Mouse (Mus musculus): Measurements from ENCODE around the gene Icam2. TPM values are rescaled to one million over a fixed set of nuclear protein-coding genes. Genes with fewer than 3 reads are reported as not detected.

The Icam2 gene
- total and polyA plus RNA-seq, 2 experiments from 2014 or later, result 7.4 to 11.9 TPM

- ATAC-seq (ENCODE audit: low FRiP score) (no peak), DNase-seq (ENCODE audit: low spot score) (peak; percentile 46)
- Histone ChIP-seq H3K4me2 (ENCODE audit: low read depth, low read length, poor library complexity, severe bottlenecking) (no peak overlapping the region), H3K27ac (ENCODE audit: low read depth, low read length) (no peak overlapping the region), H3K9me3 (ENCODE audit: low read length) (no peaks in the 10 kb centered on the region), H3K27me3 (ENCODE audit: insufficient read depth, low read length) (no peaks in the 10 kb centered on the region), H3K4me1 (ENCODE audit: insufficient read depth, low read length) (no peaks in the 10 kb centered on the region), H3K36me3 (ENCODE audit: insufficient read depth, low read length) (no peaks in the 10 kb centered on the region), H3K4me3 (ENCODE audit: low read depth, low read length) (no peak overlapping the region), H3K9ac (replicated peaks; ENCODE audit: low read length, poor library complexity, severe bottlenecking) (0 out of 2 replicates have a peak overlapping the region, but pooled peaks have one; percentile 4)
- WGBS, result 6% methylated on average over 11 of the region's 11 CpGs
- no peak for TF ChIP-seq CTCF (IDR thresholded peaks at IDR 0.05)
Measured at GRCm38 (mm10) chr11:106364712-106365111, 23.2 kb downstream of the Icam2 start.

GRCm38 (mm10) chr11:106359350-106359749 lies 28.5 kb downstream of the Icam2 start:
- H3K36me3 ChIP-seq (ENCODE audit: insufficient read depth, low read length), result no peaks in the 10 kb centered on the region
- WGBS, result 32% methylated on average over 5 of the region's 5 CpGs
- DNase-seq (ENCODE audit: low spot score) (no peak), ATAC-seq (ENCODE audit: low FRiP score) (no peak)
- H3K27me3 ChIP-seq (ENCODE audit: insufficient read depth, low read length), result no peaks in the 10 kb centered on the region
- no peak overlapping the region for H3K4me2 ChIP-seq (ENCODE audit: low read depth, low read length, poor library complexity, severe bottlenecking)
- H3K4me1 ChIP-seq (ENCODE audit: insufficient read depth, low read length), result no peaks in the 10 kb centered on the region
- no peak overlapping the region for H3K4me3 ChIP-seq (ENCODE audit: low read depth, low read length)
- H3K27ac ChIP-seq (ENCODE audit: low read depth, low read length), result no peak overlapping the region
- no peaks in the 10 kb centered on the region for H3K9me3 ChIP-seq (ENCODE audit: low read length)
- H3K9ac ChIP-seq (replicated peaks; ENCODE audit: low read length, poor library complexity, severe bottlenecking), result no peak overlapping the region
- TF ChIP-seq CTCF (IDR thresholded peaks at IDR 0.05), result peak; percentile 42

DNA sequence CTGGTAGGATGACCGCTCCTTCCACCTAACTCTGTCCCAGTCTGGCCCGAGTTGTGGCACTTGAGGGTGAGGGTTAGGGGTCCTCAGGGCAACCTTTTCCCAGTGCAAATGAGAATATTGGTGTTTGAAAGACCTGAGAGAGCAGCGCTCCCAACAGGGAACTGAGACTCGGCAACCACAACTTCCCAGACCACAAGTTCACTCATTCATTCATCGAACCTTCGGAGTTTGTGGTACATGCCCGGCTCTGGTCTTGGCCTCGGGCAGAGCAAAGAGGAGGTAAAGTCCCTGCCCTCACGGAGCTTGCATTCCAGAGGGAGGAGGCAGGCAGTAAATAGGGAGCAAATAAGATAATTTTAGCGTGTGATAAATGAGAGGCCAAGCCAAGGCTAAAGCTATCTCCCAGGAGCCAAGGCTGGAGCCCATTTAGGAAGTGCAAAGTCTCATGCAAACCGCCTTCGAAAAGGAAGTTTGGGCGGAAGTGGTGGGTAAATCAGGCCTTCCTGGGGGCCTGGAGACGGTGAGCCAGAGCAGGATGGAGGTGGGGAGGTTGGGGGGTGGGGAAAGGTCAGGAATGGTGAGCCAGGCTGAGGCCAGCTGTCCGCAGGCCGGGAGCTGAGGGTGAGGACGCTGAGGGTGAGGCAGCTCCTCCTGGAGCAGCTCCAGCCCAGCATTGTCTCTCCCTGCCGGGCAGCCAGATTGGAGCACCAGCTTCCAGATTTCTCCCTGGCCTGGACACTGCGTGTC lies 32.3 kb downstream of the Icam2 start:
- no peaks in the 10 kb centered on the region for H3K27me3 ChIP-seq (ENCODE audit: insufficient read depth, low read length)
- WGBS, result 77% methylated on average over 19 of the region's 19 CpGs
- H3K9ac ChIP-seq (replicated peaks; ENCODE audit: low read length, poor library complexity, severe bottlenecking), result no peak overlapping the region
- no peak overlapping the region for H3K4me3 ChIP-seq (ENCODE audit: low read depth, low read length)
- DNase-seq (ENCODE audit: low spot score) (no peak), ATAC-seq (ENCODE audit: low FRiP score) (no peak)
- H3K4me1 ChIP-seq (ENCODE audit: insufficient read depth, low read length), result no peaks in the 10 kb centered on the region
- no peaks in the 10 kb centered on the region for H3K9me3 ChIP-seq (ENCODE audit: low read length)
- H3K4me2 ChIP-seq (ENCODE audit: low read depth, low read length, poor library complexity, severe bottlenecking), result no peak overlapping the region
- no peak overlapping the region for H3K27ac ChIP-seq (ENCODE audit: low read depth, low read length)
- TF ChIP-seq CTCF (IDR thresholded peaks at IDR 0.05), result no peak
- H3K36me3 ChIP-seq (ENCODE audit: insufficient read depth, low read length), result no peaks in the 10 kb centered on the region

DNA sequence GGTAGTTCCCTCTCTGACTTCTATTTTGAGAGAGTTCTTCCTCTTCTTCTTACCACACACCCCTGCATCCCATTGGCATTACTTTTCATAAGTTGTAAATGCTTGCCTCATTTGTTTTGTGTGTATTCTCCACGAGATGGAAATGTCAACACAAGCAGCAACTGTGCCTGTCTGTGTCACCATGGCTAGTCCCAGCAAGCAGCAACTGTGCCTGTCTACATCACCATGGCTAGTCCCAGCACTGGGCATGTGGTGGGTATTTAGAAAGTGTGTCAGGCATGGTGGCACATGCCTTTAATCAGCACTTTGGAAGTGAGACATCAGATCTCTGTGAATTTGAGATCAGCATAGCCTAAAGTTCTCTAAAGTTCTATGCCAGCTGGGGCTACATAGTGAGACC lies 33.7 kb downstream of the Icam2 start:
- no peak overlapping the region for H3K9ac ChIP-seq (replicated peaks; ENCODE audit: low read length, poor library complexity, severe bottlenecking)
- H3K4me1 ChIP-seq (ENCODE audit: insufficient read depth, low read length), result no peaks in the 10 kb centered on the region
- H3K27me3 ChIP-seq (ENCODE audit: insufficient read depth, low read length), result no peaks in the 10 kb centered on the region
- no peak for DNase-seq (ENCODE audit: low spot score)
- no peak for TF ChIP-seq CTCF (IDR thresholded peaks at IDR 0.05)
- H3K36me3 ChIP-seq (ENCODE audit: insufficient read depth, low read length), result no peaks in the 10 kb centered on the region
- no peak overlapping the region for H3K4me3 ChIP-seq (ENCODE audit: low read depth, low read length)
- H3K4me2 ChIP-seq (ENCODE audit: low read depth, low read length, poor library complexity, severe bottlenecking), result no peak overlapping the region
- 53% methylated on average over 1 of the region's 1 CpGs for WGBS
- no peaks in the 10 kb centered on the region for H3K9me3 ChIP-seq (ENCODE audit: low read length)
- H3K27ac ChIP-seq (ENCODE audit: low read depth, low read length), result no peak overlapping the region
- ATAC-seq (ENCODE audit: low FRiP score), result no peak

- H3K27ac ChIP-seq (ENCODE audit: low read depth, low read length), result no peak within 1 kb of the TSS
- no peak for ATAC-seq (ENCODE audit: low FRiP score)
- no peak within 1 kb of the TSS for H3K4me3 ChIP-seq (ENCODE audit: low read depth, low read length)
- no peaks in the 10 kb centered on the region for H3K9me3 ChIP-seq (ENCODE audit: low read length)
- H3K36me3 ChIP-seq (ENCODE audit: insufficient read depth, low read length), result no peaks in the 10 kb centered on the region
- no peak within 1 kb of the TSS for H3K9ac ChIP-seq (replicated peaks; ENCODE audit: low read length, poor library complexity, severe bottlenecking)
- no peaks in the 10 kb centered on the region for H3K27me3 ChIP-seq (ENCODE audit: insufficient read depth, low read length)
- H3K4me2 ChIP-seq (ENCODE audit: low read depth, low read length, poor library complexity, severe bottlenecking), result no peak within 1 kb of the TSS
- no peaks in the 10 kb centered on the region for H3K4me1 ChIP-seq (ENCODE audit: insufficient read depth, low read length)
- DNase-seq (ENCODE audit: low spot score), result no peak
- no peak for TF ChIP-seq CTCF (IDR thresholded peaks at IDR 0.05)
- WGBS, result 91% methylated on average over 12 of the region's 12 CpGs
Measured at GRCm38 (mm10) chr11:106353188-106353587, 34.7 kb downstream of the Icam2 start, which contains the start of gene Scn4a. TSS of gene Scn4a (minus strand) at chr11:106353288.

DNA sequence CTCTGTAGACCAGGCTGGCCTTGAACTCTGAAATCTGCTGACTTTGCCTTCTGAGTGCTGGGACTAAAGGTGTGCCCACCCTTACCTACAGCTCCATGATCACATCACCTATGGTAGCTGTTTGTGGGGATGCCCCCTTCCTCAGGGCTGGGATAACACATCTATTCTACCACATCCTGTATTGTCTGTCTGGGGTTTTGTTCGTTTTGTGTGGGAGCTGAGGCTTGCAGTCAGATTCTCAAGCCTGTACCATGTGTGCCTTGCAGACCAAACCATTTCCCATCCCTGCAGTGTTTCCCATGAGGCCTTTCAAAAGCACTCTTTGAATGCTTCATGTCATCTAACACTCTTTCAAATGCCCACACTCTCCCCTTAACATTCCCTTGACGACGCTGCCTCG lies 35.9 kb downstream of the Icam2 start:
- 73% methylated on average over 4 of the region's 4 CpGs for WGBS
- no peak overlapping the region for H3K27ac ChIP-seq (ENCODE audit: low read depth, low read length)
- H3K9ac ChIP-seq (replicated peaks; ENCODE audit: low read length, poor library complexity, severe bottlenecking), result no peak overlapping the region

More for the DNA sequence above, 35.9 kb downstream of the Icam2 start:
- H3K4me2 ChIP-seq (ENCODE audit: low read depth, low read length, poor library complexity, severe bottlenecking), result no peak overlapping the region
- ATAC-seq (ENCODE audit: low FRiP score) (no peak), DNase-seq (ENCODE audit: low spot score) (no peak)
- H3K4me3 ChIP-seq (ENCODE audit: low read depth, low read length), result no peak overlapping the region
- TF ChIP-seq CTCF (IDR thresholded peaks at IDR 0.05), result no peak
- no peaks in the 10 kb centered on the region for H3K4me1 ChIP-seq (ENCODE audit: insufficient read depth, low read length)
- H3K36me3 ChIP-seq (ENCODE audit: insufficient read depth, low read length), result no peaks in the 10 kb centered on the region
- H3K9me3 ChIP-seq (ENCODE audit: low read length), result no peaks in the 10 kb centered on the region
- no peaks in the 10 kb centered on the region for H3K27me3 ChIP-seq (ENCODE audit: insufficient read depth, low read length)

Data from midbrain, postnatal 0 days (tissue).